Mouse (Mus musculus) heart, embryonic 10.5 days (tissue): ENCODE data around the gene Slc2a5. TPM values are rescaled to one million over a fixed set of nuclear protein-coding genes. Genes with fewer than 3 reads are reported as not detected.

Experiments
- DNase-seq: peaks from one replicate; pipeline ENCODE4 v3.0.0-alpha.2; 2017; ENCODE audit warnings: low spot score
- H3K27ac ChIP-seq: fragments of 300-500 bp; sonication (generic); 2 replicates; pipeline ENCODE4 v1.5.1; 2016; ENCODE audit warnings: mild to moderate bottlenecking
- H3K27me3 ChIP-seq: fragments of 300-500 bp; sonication (generic); 2 replicates; pipeline ENCODE4 v1.6.1; 2016; ENCODE audit warnings: mild to moderate bottlenecking; ENCODE audit not compliant: poor library complexity, insufficient read depth, severe bottlenecking
- H3K36me3 ChIP-seq: fragments of 300-500 bp; sonication (generic); 2 replicates; pipeline ENCODE4 v1.6.1; 2016; ENCODE audit warnings: mild to moderate bottlenecking, moderate library complexity
- H3K4me1 ChIP-seq: fragments of 300-500 bp; sonication (generic); 2 replicates; pipeline ENCODE4 v1.6.1; 2016; ENCODE audit warnings: mild to moderate bottlenecking
- H3K4me3 ChIP-seq: fragments of 300-500 bp; sonication (generic); 2 replicates; pipeline ENCODE4 v1.5.1; 2016; ENCODE audit warnings: mild to moderate bottlenecking, moderate library complexity
- H3K9me3 ChIP-seq: fragments of 300-500 bp; sonication (generic); 2 replicates; pipeline ENCODE4 v1.6.1; 2016; ENCODE audit warnings: mild to moderate bottlenecking, moderate library complexity
- WGBS: fragments of 180-500 bp; shearing (Covaris S2); methylation state at CpG from one replicate; pipeline ENCODE4 v1.1.7; 2016; 5-methylcytosine and 5-hydroxymethylcytosine counted together
- polyA plus RNA-seq: library from polyadenylated mRNA; unstranded; fragments of >200 nt; fragmentation: Nextera tagmentation; extraction: Ambion mirVana; gene quantifications from 2 replicates; pipeline ENCODE4 v1.2.1, GENCODE M21; 2016

The Slc2a5 gene
- polyA plus RNA-seq, 1 experiment from 2014 or later: 1.2 TPM

- 75% methylated on average over 6 of the region's 6 CpGs for WGBS
- no peaks in the 10 kb centered on the region for H3K36me3 ChIP-seq
- no peaks in the 10 kb centered on the region for H3K9me3 ChIP-seq
- H3K4me1 ChIP-seq: peaks cover 10% of the 10 kb centered on the region
- H3K27ac ChIP-seq: no peak overlapping the region
- H3K4me3 ChIP-seq: no peak overlapping the region
- DNase-seq: no peak
- H3K27me3 ChIP-seq: no peaks in the 10 kb centered on the region
These were observed 73.1 kb downstream of the Slc2a5 start for GRCm38 (mm10) chr4:150192199-150192598.

Other genes with a start within 250 kb of the Slc2a5 start
- 3.9 and 9.2 TPM in 2 replicates for gene Spsb1, start 164.2 kb upstream of the Slc2a5 start, polyA plus RNA-seq
- 5.8 and 9.0 TPM in 2 replicates for gene H6pd, start 110.3 kb upstream of the Slc2a5 start, polyA plus RNA-seq
- gene Gpr157, start 31.9 kb upstream of the Slc2a5 start, polyA plus RNA-seq: 0.85 and 2.0 TPM in 2 replicates
- not detected in 2 replicates for gene Slc2a7, start 29.7 kb downstream of the Slc2a5 start, polyA plus RNA-seq
- gene Car6, start 82.0 kb downstream of the Slc2a5 start, polyA plus RNA-seq: not detected in 2 replicates
- gene Eno1, start 117.4 kb downstream of the Slc2a5 start, polyA plus RNA-seq: 3,222 and 3,587 TPM in 2 replicates
- 27.6 and 31.6 TPM in 2 replicates for gene Rere, start 162.4 kb downstream of the Slc2a5 start, polyA plus RNA-seq